Mouse (Mus musculus) heart, embryonic 11.5 days (tissue): ENCODE measurements around the gene Cd53. TPM values are rescaled to one million over a fixed set of nuclear protein-coding genes. Genes with fewer than 3 reads are reported as not detected.

Experiments used
- ATAC-seq: fragments of 200-750 bp; cut with Nextera tagmentation; replicated peaks from 2 replicates; pipeline ENCODE4 v1.8.0; 2017; ENCODE audit warnings: moderate library complexity; ENCODE audit not compliant: insufficient number of reproducible peaks, low FRiP score, low TSS enrichment
- H3K27ac ChIP-seq: fragments of 300-500 bp; sonication (generic); 2 replicates; pipeline ENCODE4 v1.5.1; 2014; ENCODE audit warnings: mild to moderate bottlenecking, low read depth, low read length
- H3K27me3 ChIP-seq: fragments of 300-500 bp; sonication (generic); 2 replicates; pipeline ENCODE4 v1.6.1; 2014; ENCODE audit warnings: mild to moderate bottlenecking, low read length, mixed read lengths; ENCODE audit not compliant: control insufficient read depth, insufficient read depth
- H3K36me3 ChIP-seq: fragments of 300-500 bp; sonication (generic); 2 replicates; pipeline ENCODE4 v1.6.1; 2014; ENCODE audit warnings: mild to moderate bottlenecking, low read length, moderate library complexity, mixed read lengths; ENCODE audit not compliant: control insufficient read depth, insufficient read depth
- H3K4me1 ChIP-seq: fragments of 300-500 bp; sonication (generic); 2 replicates; pipeline ENCODE4 v1.6.1; 2014; ENCODE audit warnings: low read length; ENCODE audit not compliant: control insufficient read depth, insufficient read depth
- H3K4me2 ChIP-seq: fragments of 300-500 bp; sonication (generic); 2 replicates; pipeline ENCODE4 v1.6.1; 2014; ENCODE audit warnings: mild to moderate bottlenecking, moderate library complexity
- H3K4me3 ChIP-seq: fragments of 300-500 bp; sonication (generic); 2 replicates; pipeline ENCODE4 v1.5.1; 2014; ENCODE audit warnings: low read depth, low read length
- H3K9ac ChIP-seq: fragments of 300-500 bp; sonication (generic); 2 replicates; pipeline ENCODE4 v1.6.1; 2014; ENCODE audit warnings: mild to moderate bottlenecking, low read depth, low read length, moderate library complexity
- H3K9me3 ChIP-seq: fragments of 300-500 bp; sonication (generic); replicated peaks from 2 replicates; pipeline ENCODE4 v1.6.1; 2016; ENCODE audit warnings: low read length; ENCODE audit not compliant: control insufficient read depth
- WGBS: fragments of 180-500 bp; shearing (Covaris S2); extraction: QIAGEN DNeasy Blood & Tissue Kit; methylation state at CpG from one replicate; pipeline ENCODE4 v1.1.7; 2014; ENCODE audit not compliant: insufficient replicate concordance; 5-methylcytosine and 5-hydroxymethylcytosine counted together
- polyA plus RNA-seq: library from polyadenylated mRNA; unstranded; fragments of >200 nt; fragmentation: Nextera tagmentation; extraction: Ambion mirVana; gene quantifications from 2 replicates; pipeline ENCODE4 v1.2.1, GENCODE M21; 2014

The Cd53 gene
- polyA plus RNA-seq, 1 experiment from 2014 or later: 2.9 TPM

DNA sequence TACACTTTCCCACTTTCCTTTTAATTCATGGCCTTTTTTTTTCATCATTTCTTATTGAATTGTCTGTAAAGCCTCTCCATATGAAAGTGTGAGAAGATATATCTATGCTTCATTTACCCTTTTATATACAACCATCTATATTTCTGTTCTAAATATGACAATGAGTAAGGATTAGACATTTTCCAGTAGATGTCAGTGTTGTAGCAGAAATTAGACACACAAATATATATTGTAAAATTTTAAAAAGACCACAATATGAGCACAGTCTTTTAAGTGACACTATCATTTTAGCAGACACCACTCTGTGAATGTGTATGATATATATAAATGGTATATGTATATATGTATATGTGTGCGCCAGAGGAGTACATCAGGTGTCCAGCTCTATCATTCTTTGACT lies 18.1 kb downstream of the Cd53 start:
- no peaks in the 10 kb centered on the region for H3K36me3 ChIP-seq
- H3K9ac ChIP-seq: no peak overlapping the region
- H3K27me3 ChIP-seq: no peaks in the 10 kb centered on the region
- no peak overlapping the region for H3K4me3 ChIP-seq
- H3K27ac ChIP-seq: no peak overlapping the region
- H3K4me1 ChIP-seq: no peaks in the 10 kb centered on the region
- H3K9me3 ChIP-seq: no peaks in the 10 kb centered on the region
- no peak overlapping the region for H3K4me2 ChIP-seq
- ATAC-seq: no peak
- WGBS: 87% methylated on average over 1 of the region's 1 CpGs

DNA sequence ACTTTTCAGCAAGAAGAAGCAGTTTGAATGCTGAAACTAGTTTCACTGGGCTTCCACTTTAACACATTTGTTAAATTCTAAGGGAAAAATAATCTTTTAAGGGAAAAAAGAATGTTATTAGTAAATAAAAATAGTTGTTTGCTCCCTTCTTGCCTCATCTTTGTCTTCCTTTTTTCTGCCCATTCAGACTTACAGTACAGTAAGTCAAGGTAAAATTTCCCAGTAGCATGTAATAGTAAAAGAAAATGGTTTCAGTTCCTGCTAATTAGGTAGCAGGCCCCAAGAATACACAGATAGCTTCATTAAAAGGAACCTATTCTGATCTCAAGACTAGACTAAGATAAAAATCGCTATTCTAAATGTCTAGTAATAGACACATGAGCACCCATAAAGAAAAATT lies 34.1 kb downstream of the Cd53 start:
- H3K36me3 ChIP-seq: no peaks in the 10 kb centered on the region
- no peak overlapping the region for H3K4me2 ChIP-seq
- WGBS: 56% methylated on average over 1 of the region's 1 CpGs
- no peak for ATAC-seq
- H3K27me3 ChIP-seq: no peaks in the 10 kb centered on the region
- H3K9me3 ChIP-seq: no peaks in the 10 kb centered on the region
- H3K4me3 ChIP-seq: no peak overlapping the region
- no peak overlapping the region for H3K9ac ChIP-seq
- H3K27ac ChIP-seq: no peak overlapping the region
- no peaks in the 10 kb centered on the region for H3K4me1 ChIP-seq

DNA sequence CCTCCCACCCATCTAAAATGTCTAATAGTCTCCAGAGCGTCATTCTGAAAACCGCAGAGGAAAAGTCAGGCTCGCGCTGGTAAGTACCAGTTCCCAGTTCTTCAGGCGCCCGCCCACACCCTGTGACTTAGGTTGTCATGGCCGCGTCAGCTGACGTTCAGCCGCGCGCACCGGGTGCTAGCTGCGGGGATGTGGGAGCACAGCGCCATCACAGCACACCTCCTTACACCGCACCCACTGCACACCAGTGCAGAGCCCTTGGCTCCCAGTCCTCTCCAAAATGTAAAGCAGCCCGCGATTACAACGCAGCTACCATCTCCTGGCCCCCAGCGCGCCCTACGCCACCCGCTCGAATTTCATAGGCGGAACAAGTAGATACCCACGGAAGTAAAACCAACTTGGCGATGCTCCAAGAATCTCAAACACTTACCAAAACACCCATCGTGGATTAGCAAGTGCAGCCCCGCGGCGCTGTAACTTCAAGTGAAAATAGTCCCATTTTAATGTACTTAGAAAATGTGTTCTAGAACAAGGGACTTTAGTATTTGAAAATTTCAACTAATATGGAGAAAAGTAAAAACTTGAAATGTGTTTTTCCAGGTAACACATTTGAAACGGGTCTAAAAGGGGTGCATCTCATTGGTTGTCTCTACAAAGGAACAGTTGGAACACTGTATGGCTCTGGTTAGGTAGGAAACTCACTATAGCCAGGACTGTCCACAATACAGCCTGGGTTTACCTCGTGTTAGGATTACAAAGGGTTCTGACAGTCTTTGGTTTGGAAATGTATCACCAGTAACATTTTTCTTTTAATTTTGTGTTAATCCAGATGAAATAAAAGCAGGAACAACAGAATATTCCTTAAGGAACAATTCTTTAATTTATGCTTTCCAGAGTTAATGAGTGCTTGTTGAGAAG lies 67.7 kb downstream of the Cd53 start:
- Histone ChIP-seq H3K9ac (peak overlapping the region; percentile 75), H3K4me3 (peak overlapping the region; percentile 74), H3K27me3 (no peaks in the 10 kb centered on the region), H3K4me1 (no peaks in the 10 kb centered on the region), H3K36me3 (no peaks in the 10 kb centered on the region), H3K9me3 (no peaks in the 10 kb centered on the region), H3K4me2 (peak overlapping the region; percentile 68), H3K27ac (peak overlapping the region; percentile 98)
- ATAC-seq: peak; percentile 94
- 1% methylated on average over 33 of the region's 33 CpGs for WGBS

DNA sequence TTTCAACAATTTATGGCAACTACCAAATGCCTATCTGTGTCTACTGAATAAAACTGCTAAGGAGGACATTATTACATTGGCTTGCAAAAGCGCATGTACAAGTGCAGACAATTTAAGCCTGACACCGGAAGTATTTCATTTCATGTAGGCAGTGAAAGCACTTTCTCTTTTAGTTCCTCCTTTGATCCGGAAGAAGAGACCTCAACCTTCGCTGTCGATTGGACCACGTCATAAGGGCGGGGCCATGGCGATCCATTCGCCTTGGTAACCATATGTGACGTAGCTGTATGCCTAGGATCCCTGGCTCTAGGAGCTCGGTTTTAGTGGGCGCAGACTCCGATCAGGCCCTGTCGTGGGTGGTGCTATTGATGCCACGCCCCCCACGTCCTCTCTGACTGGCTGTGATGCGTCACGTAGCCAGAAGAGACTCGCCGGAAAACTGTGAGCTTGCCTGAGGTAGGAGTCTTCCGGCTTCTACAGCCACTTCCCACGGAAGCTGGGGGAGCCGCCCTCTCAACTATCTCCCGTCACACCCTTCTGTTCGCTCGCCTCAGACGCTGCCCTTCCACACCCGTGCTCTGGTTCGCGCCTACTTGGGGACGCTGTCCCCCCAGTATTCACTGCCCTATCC lies 68.4 kb downstream of the Cd53 start:
- 2% methylated on average over 31 of the region's 31 CpGs for WGBS
- Histone ChIP-seq H3K4me3 (peak overlapping the region; percentile 74), H3K36me3 (no peaks in the 10 kb centered on the region), H3K9ac (peak overlapping the region; percentile 75), H3K4me1 (no peaks in the 10 kb centered on the region), H3K4me2 (peak overlapping the region; percentile 68), H3K9me3 (no peaks in the 10 kb centered on the region), H3K27me3 (no peaks in the 10 kb centered on the region), H3K27ac (peak overlapping the region; percentile 98)
- peak; percentile 99 for ATAC-seq

Other genes starting within 250 kb of the Cd53 start
- gene Dram2, start 242.4 kb downstream of the Cd53 start, polyA plus RNA-seq: 59.7 and 64.9 TPM in 2 replicates
- gene Cept1, start 242.3 kb downstream of the Cd53 start, polyA plus RNA-seq: 34.8 and 35.5 TPM in 2 replicates
- gene Lrif1, start 105.2 kb downstream of the Cd53 start, polyA plus RNA-seq: 16.0 and 19.3 TPM in 2 replicates
- gene Olfr266, start 36.1 kb upstream of the Cd53 start, polyA plus RNA-seq: not detected in 2 replicates
- 0.82 and 1.4 TPM in 2 replicates for gene Kcna3, start 246.0 kb upstream of the Cd53 start, polyA plus RNA-seq